Mouse (Mus musculus) kidney, embryonic 14.5 days (tissue): ENCODE measurements around the gene Gm42906. TPM values are rescaled to one million over a fixed set of nuclear protein-coding genes. Genes with fewer than 3 reads are reported as not detected.
A peak's percentile ranks its signal among the peaks of the same experiment; 100 is the strongest.

Source experiments
- ATAC-seq: fragments of 200-750 bp; cut with Nextera tagmentation; 2 replicates; pipeline ENCODE4 v1.8.0; 2017; ENCODE audit warnings: moderate number of reproducible peaks, mild to moderate bottlenecking, moderate TSS enrichment, moderate library complexity; ENCODE audit not compliant: low FRiP score, low TSS enrichment
- H3K27ac ChIP-seq: fragments of 300-500 bp; sonication (generic); 2 replicates; pipeline ENCODE4 v1.5.1; 2014; ENCODE audit warnings: low read depth, mild to moderate bottlenecking, low read length, moderate library complexity, mixed read lengths
- H3K27me3 ChIP-seq: fragments of 300-500 bp; sonication (generic); 2 replicates; pipeline ENCODE4 v1.6.1; 2014; ENCODE audit warnings: mild to moderate bottlenecking, low read length; ENCODE audit not compliant: control insufficient read depth, insufficient read depth
- H3K36me3 ChIP-seq: fragments of 300-500 bp; sonication (generic); 2 replicates; pipeline ENCODE4 v1.6.1; 2014; ENCODE audit warnings: low read length, mixed read lengths; ENCODE audit not compliant: control insufficient read depth, insufficient read depth
- H3K4me1 ChIP-seq: fragments of 300-500 bp; sonication (generic); 2 replicates; pipeline ENCODE4 v1.6.1; 2014; ENCODE audit warnings: low read length, mixed read lengths; ENCODE audit not compliant: control insufficient read depth, insufficient read depth
- H3K4me2 ChIP-seq: fragments of 300-500 bp; sonication (generic); replicated peaks from 2 replicates; pipeline ENCODE4 v1.6.1; 2014; ENCODE audit warnings: low read depth, mild to moderate bottlenecking, low read length
- H3K4me3 ChIP-seq: fragments of 300-500 bp; sonication (generic); 2 replicates; pipeline ENCODE4 v1.5.1; 2014; ENCODE audit warnings: mild to moderate bottlenecking, low read length
- H3K9ac ChIP-seq: fragments of 300-500 bp; sonication (generic); 2 replicates; pipeline ENCODE4 v1.6.1; 2014; ENCODE audit warnings: low read depth, mild to moderate bottlenecking, low read length, moderate library complexity
- H3K9me3 ChIP-seq: fragments of 300-500 bp; sonication (generic); 2 replicates; pipeline ENCODE4 v1.6.1; 2016; ENCODE audit warnings: low read length; ENCODE audit not compliant: control insufficient read depth
- WGBS: fragments of 180-500 bp; shearing (Covaris S2); extraction: QIAGEN DNeasy Blood & Tissue Kit; methylation state at CpG from one replicate; pipeline ENCODE4 v1.1.7; 2014; 5-methylcytosine and 5-hydroxymethylcytosine counted together
- polyA plus RNA-seq: library from polyadenylated mRNA; unstranded; fragments of >200 nt; fragmentation: Nextera tagmentation; extraction: Ambion mirVana; gene quantifications from 2 replicates; pipeline ENCODE4 v1.2.1, GENCODE M21; 2014

The Gm42906 gene
- polyA plus RNA-seq, 1 experiment from 2014 or later: not detected

- no peaks in the 10 kb centered on the region for H3K4me1 ChIP-seq
- H3K4me2 ChIP-seq: no peak overlapping the region
- H3K36me3 ChIP-seq: no peaks in the 10 kb centered on the region
- no peaks in the 10 kb centered on the region for H3K9me3 ChIP-seq
- H3K27ac ChIP-seq: no peak overlapping the region
- no peak overlapping the region for H3K9ac ChIP-seq
- no peaks in the 10 kb centered on the region for H3K27me3 ChIP-seq
- 72% methylated on average over 3 of the region's 3 CpGs for WGBS
- H3K4me3 ChIP-seq: no peak overlapping the region
- 0 out of 2 replicates have a peak, but pooled peaks have one; percentile 52 for ATAC-seq
Measured at GRCm38 (mm10) chr5:151201220-151201619, 226.7 kb downstream of the Gm42906 start.

GRCm38 (mm10) chr5:151199235-151199634, 228.7 kb downstream of the Gm42906 start:
- H3K27me3 ChIP-seq: no peaks in the 10 kb centered on the region
- WGBS: 80% methylated on average over 3 of the region's 3 CpGs
- H3K9me3 ChIP-seq: no peaks in the 10 kb centered on the region
- no peak for ATAC-seq
- H3K9ac ChIP-seq: no peak overlapping the region
- H3K4me2 ChIP-seq: no peak overlapping the region
- no peaks in the 10 kb centered on the region for H3K4me1 ChIP-seq
- no peaks in the 10 kb centered on the region for H3K36me3 ChIP-seq
- no peak overlapping the region for H3K4me3 ChIP-seq
- H3K27ac ChIP-seq: no peak overlapping the region

DNA sequence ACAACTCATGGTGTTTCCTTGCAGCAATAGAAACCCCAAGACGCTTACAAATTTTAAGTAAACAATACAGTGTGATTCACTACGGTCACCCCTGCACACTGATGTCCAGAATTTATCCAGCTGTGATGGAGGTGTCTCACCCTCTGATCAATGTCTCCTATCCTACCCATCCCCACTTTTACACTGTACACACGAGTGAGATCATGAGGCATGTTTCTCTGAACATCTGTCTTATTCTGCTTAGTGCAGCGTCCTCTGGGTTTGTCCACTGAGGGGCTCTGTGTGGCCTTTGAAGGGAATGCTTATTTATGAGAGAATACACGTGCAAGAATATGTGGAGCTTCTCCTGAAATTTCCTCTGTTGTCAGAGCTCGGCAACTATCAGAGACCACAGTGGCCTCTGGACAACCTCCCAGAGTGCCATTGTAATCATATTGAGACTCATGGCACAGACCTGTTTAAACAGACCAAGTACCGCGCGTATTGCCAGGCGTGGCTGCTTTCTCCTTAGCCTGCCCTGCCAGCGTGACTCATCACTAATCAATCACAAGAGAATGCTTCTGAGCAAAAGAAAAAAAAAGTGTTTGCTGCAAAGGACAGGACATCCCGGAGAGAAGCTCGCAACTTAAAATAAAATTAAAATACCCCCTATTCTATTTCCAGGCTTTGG, 231.2 kb downstream of the Gm42906 start:
- H3K4me3 ChIP-seq: no peak overlapping the region
- H3K9me3 ChIP-seq: no peaks in the 10 kb centered on the region
- no peaks in the 10 kb centered on the region for H3K4me1 ChIP-seq
- no peaks in the 10 kb centered on the region for H3K36me3 ChIP-seq
- 76% methylated on average over 13 of the region's 13 CpGs for WGBS
- ATAC-seq: no peak
- no peaks in the 10 kb centered on the region for H3K27me3 ChIP-seq
- no peak overlapping the region for H3K27ac ChIP-seq
- no peak overlapping the region for H3K4me2 ChIP-seq
- H3K9ac ChIP-seq: no peak overlapping the region

- no peaks in the 10 kb centered on the region for H3K9me3 ChIP-seq
- no peak overlapping the region for H3K27ac ChIP-seq
- H3K9ac ChIP-seq: no peak overlapping the region
- WGBS: 52% methylated on average over 3 of the region's 3 CpGs
- no peak overlapping the region for H3K4me3 ChIP-seq
- no peaks in the 10 kb centered on the region for H3K36me3 ChIP-seq
- H3K27me3 ChIP-seq: no peaks in the 10 kb centered on the region
- no peak for ATAC-seq
- H3K4me1 ChIP-seq: no peaks in the 10 kb centered on the region
- H3K4me2 ChIP-seq: no peak overlapping the region
Measured at GRCm38 (mm10) chr5:151193885-151194520, 234.0 kb downstream of the Gm42906 start.

GRCm38 (mm10) chr5:151192266-151192665, 235.7 kb downstream of the Gm42906 start:
- H3K9ac ChIP-seq: no peak overlapping the region
- ATAC-seq: no peak
- H3K27ac ChIP-seq: no peak overlapping the region
- no peak overlapping the region for H3K4me2 ChIP-seq
- no peaks in the 10 kb centered on the region for H3K27me3 ChIP-seq
- no peaks in the 10 kb centered on the region for H3K4me1 ChIP-seq
- no peaks in the 10 kb centered on the region for H3K36me3 ChIP-seq
- H3K9me3 ChIP-seq: no peaks in the 10 kb centered on the region
- 62% methylated on average over 2 of the region's 2 CpGs for WGBS
- H3K4me3 ChIP-seq: no peak overlapping the region

GRCm38 (mm10) chr5:151190764-151191163, 237.2 kb downstream of the Gm42906 start:
- Histone ChIP-seq H3K9me3 (no peaks in the 10 kb centered on the region), H3K27ac (no peak overlapping the region), H3K4me1 (no peaks in the 10 kb centered on the region), H3K4me3 (no peak overlapping the region), H3K4me2 (peak overlapping the region; percentile 80), H3K9ac (no peak overlapping the region), H3K36me3 (no peaks in the 10 kb centered on the region), H3K27me3 (no peaks in the 10 kb centered on the region)
- ATAC-seq: no peak
- WGBS: 65% methylated on average over 5 of the region's 5 CpGs

DNA sequence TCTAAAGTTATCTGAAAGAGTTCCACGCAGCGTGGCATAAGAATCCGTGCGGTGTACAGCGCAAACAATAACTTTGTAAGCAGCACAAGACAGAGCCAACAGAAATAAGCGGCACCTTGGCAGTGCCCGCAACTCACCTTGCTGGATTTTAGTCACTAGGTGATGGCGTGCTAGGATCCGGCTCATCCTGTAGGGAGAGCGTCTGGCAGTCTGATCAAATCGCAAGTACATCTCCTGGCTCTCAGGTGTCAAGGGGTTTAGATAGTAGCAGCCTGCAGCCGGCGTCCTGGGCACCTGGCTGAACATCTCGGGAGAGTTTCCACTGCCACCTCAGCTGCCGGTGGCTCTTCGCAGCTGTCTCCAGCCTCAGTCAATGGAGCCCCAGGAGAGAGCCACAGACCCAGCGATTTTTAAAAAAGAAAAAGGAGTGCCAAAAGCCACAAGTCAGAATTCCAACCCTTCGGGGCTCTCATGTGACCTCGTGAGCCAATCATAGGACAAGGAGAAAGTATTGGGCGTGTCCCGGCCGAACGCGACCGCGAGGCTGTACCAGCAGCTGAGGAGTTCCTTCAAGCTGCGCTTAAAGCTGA, 238.1 kb downstream of the Gm42906 start:
- WGBS: 2% methylated on average over 27 of the region's 27 CpGs
- Histone ChIP-seq H3K27me3 (no peaks in the 10 kb centered on the region), H3K4me3 (peak overlapping the region; percentile 57), H3K27ac (no peak overlapping the region), H3K36me3 (no peaks in the 10 kb centered on the region), H3K4me2 (peak overlapping the region; percentile 80), H3K9me3 (no peaks in the 10 kb centered on the region), H3K9ac (peak overlapping the region; percentile 57), H3K4me1 (no peaks in the 10 kb centered on the region; the same call in 1 of the 2 replicates)
- ATAC-seq: peak; percentile 96

DNA sequence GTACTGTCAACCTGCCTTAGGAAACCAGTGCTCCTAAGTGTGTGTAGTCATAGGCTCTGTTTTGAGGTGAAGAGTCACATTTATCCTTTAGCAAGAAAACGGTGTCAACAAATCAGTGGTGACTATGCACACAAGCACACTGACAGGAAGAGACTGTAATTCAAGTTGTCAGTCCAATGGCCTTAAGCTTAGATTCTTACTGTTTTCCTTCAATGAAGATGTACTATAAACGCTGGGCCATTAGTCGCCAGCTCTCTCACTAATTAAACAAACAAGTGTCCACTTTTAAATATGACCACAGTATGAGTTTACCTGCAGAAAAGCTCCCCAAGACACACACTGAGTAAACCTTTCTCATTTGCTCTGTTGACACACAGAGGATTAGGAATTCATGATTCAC, 238.6 kb downstream of the Gm42906 start:
- WGBS: 5% methylated on average over 3 of the region's 3 CpGs
- Histone ChIP-seq H3K4me3 (peak overlapping the region; percentile 57), H3K36me3 (no peaks in the 10 kb centered on the region)

GRCm38 (mm10) chr5:151188659-151189058, 239.3 kb downstream of the Gm42906 start:
- ATAC-seq: no peak
- Histone ChIP-seq H3K27ac (no peak overlapping the region), H3K27me3 (no peaks in the 10 kb centered on the region), H3K9ac (no peak overlapping the region), H3K9me3 (no peaks in the 10 kb centered on the region), H3K4me3 (no peak overlapping the region), H3K36me3 (no peaks in the 10 kb centered on the region), H3K4me2 (peak overlapping the region; percentile 80), H3K4me1 (no peaks in the 10 kb centered on the region; the same call in 1 of the 2 replicates)
- 80% methylated on average over 6 of the region's 6 CpGs for WGBS

More for the DNA sequence above, 238.6 kb downstream of the Gm42906 start:
- H3K4me2 ChIP-seq: peak overlapping the region; percentile 80
- no peaks in the 10 kb centered on the region; the same call in 1 of the 2 replicates for H3K4me1 ChIP-seq
- no peaks in the 10 kb centered on the region for H3K9me3 ChIP-seq
- H3K27me3 ChIP-seq: no peaks in the 10 kb centered on the region
- no peak overlapping the region for H3K27ac ChIP-seq
- ATAC-seq: no peak
- peak overlapping the region; percentile 57; the same call in 1 of the 2 replicates for H3K9ac ChIP-seq
